Mouse (Mus musculus) liver, embryonic 12.5 days (tissue): Measurements from ENCODE around the gene Trappc13. TPM values are rescaled to one million over a fixed set of nuclear protein-coding genes. Genes with fewer than 3 reads are reported as not detected.

Experiments used
- polyA plus RNA-seq: library from polyadenylated mRNA; unstranded; fragments of >200 nt; fragmentation: Nextera tagmentation; extraction: Ambion mirVana; gene quantifications from 2 replicates; pipeline ENCODE4 v1.2.1, GENCODE M21; 2016

The Trappc13 gene
- polyA plus RNA-seq, 1 experiment from 2014 or later, result 42.6 TPM

Other genes with a start within 250 kb of the Trappc13 start
- 13.1 and 14.6 TPM in 2 replicates for gene Nln, start 68.9 kb downstream of the Trappc13 start, polyA plus RNA-seq
- 1.1 TPM in 2 replicates for gene Sgtb, start 68.7 kb downstream of the Trappc13 start, polyA plus RNA-seq
- gene Trim23, start 328 bp upstream of the Trappc13 start, polyA plus RNA-seq, result 10.6 and 11.4 TPM in 2 replicates
- gene Cenpk, start 50.1 kb upstream of the Trappc13 start, polyA plus RNA-seq, result 89.2 and 94.6 TPM in 2 replicates
- gene Ppwd1, start 50.4 kb upstream of the Trappc13 start, polyA plus RNA-seq, result 12.7 and 12.9 TPM in 2 replicates
- 0.25 and 0.31 TPM in 2 replicates for gene Adamts6, start 109.4 kb upstream of the Trappc13 start, polyA plus RNA-seq